Mouse (Mus musculus) lung, adult 2 months (tissue): Measurements from ENCODE around the gene Dnajc25.
A peak's percentile ranks its signal among the peaks of the same experiment; 100 is the strongest.

Experiments
- CTCF ChIP-seq: fragments of 200-500 bp; IDR thresholded peaks from 2 replicates; pipeline ENCODE4 v1.5.1; 2011; ENCODE audit warnings: mild to moderate bottlenecking, low read length, control low read depth; ENCODE audit not compliant: insufficient read depth
- POLR2A ChIP-seq: fragments of 200-500 bp; IDR thresholded peaks from 2 replicates; pipeline ENCODE4 v1.6.1; 2011; ENCODE audit warnings: low read depth, mild to moderate bottlenecking, control low read depth, low read length, borderline replicate concordance; ENCODE audit errors: extremely low read depth

DNA sequence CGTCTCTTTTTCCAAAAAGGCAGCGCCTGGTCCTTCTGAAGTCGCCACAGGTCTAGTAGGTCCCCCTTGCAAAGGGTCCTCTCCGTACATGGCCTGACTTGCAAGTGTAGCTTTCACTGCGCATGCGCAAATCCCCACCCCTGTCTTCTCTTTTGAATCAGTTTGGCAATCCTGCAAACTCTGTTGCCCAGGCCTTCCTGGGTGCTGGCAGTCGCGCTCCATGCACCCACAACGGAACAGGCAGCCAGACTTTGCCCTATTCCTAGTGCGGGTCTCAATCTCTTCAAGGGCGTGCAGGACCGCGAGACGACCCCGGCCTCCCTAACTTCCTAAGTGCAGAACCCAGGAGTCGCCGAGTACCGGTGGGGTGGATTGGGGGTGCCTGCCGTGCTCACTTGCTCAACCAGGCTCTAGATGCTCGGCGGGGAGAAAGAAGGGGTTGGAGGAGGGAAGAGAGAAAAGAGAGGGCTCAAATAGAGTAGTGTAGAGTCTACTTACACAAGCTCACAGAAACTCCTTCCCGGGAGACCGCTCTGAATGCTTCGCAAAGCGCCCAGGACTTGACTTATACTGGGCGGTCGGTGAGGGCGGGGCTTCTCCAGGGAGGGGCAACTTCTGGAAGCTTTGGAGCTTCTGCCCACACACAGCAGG, 8.2 kb upstream of the Dnajc25 start, which contains the start of gene Ptgr1:
- peak; percentile 20; the same call in 1 of the 2 replicates for TF ChIP-seq POLR2A
- no peak for TF ChIP-seq CTCF
